Mouse (Mus musculus) embryonic facial prominence, embryonic 14.5 days (tissue): ENCODE measurements around the gene Zfp874b. TPM values are rescaled to one million over a fixed set of nuclear protein-coding genes. Genes with fewer than 3 reads are reported as not detected.
"Not testable (repeated sequence)": the region's sequence is repeated elsewhere in the genome, so short reads cannot be mapped to it uniquely, and the experiment has no call there.

Experiments
- ATAC-seq: fragments of 200-750 bp; cut with Nextera tagmentation; 2 replicates; pipeline ENCODE4 v1.8.0; 2017; ENCODE audit warnings: low read depth, moderate number of reproducible peaks, moderate TSS enrichment
- DNase-seq: peaks from one replicate; pipeline ENCODE4 v3.0.0-alpha.2; 2015; ENCODE audit warnings: low spot score
- H3K27ac ChIP-seq: fragments of 300-500 bp; sonication (generic); replicated peaks from 2 replicates; pipeline ENCODE4 v1.5.1; 2014; ENCODE audit warnings: low read depth, mild to moderate bottlenecking, low read length, moderate library complexity
- H3K27me3 ChIP-seq: fragments of 300-500 bp; sonication (generic); replicated peaks from 2 replicates; pipeline ENCODE4 v1.6.1; 2014; ENCODE audit warnings: low read length; ENCODE audit not compliant: control insufficient read depth, insufficient read depth
- H3K36me3 ChIP-seq: fragments of 300-500 bp; sonication (generic); 2 replicates; pipeline ENCODE4 v1.6.1; 2014; ENCODE audit warnings: low read length, mixed read lengths; ENCODE audit not compliant: control insufficient read depth, insufficient read depth
- H3K4me1 ChIP-seq: fragments of 300-500 bp; sonication (generic); 2 replicates; pipeline ENCODE4 v1.6.1; 2014; ENCODE audit warnings: antibody characterized with exemption, low read length; ENCODE audit not compliant: control insufficient read depth, insufficient read depth
- H3K4me2 ChIP-seq: fragments of 300-500 bp; sonication (generic); 2 replicates; pipeline ENCODE4 v1.6.1; 2014; ENCODE audit warnings: low read depth, mild to moderate bottlenecking, low read length, moderate library complexity, mixed read lengths
- H3K4me3 ChIP-seq: fragments of 300-500 bp; sonication (generic); 2 replicates; pipeline ENCODE4 v1.5.1; 2014; ENCODE audit warnings: low read depth, mild to moderate bottlenecking, low read length
- H3K9ac ChIP-seq: fragments of 300-500 bp; sonication (generic); 2 replicates; pipeline ENCODE4 v1.6.1; 2014; ENCODE audit warnings: low read depth, mild to moderate bottlenecking, low read length, moderate library complexity, mixed read lengths
- H3K9me3 ChIP-seq: fragments of 300-500 bp; sonication (generic); 2 replicates; pipeline ENCODE4 v1.6.1; 2016; ENCODE audit warnings: low read length; ENCODE audit not compliant: control insufficient read depth
- WGBS: fragments of 180-500 bp; shearing (Covaris S2); extraction: QIAGEN DNeasy Blood & Tissue Kit; methylation state at CpG from one replicate; pipeline ENCODE4 v1.1.7; 2014; 5-methylcytosine and 5-hydroxymethylcytosine counted together
- polyA plus RNA-seq: library from polyadenylated mRNA; unstranded; fragments of >200 nt; fragmentation: Nextera tagmentation; extraction: Ambion mirVana; gene quantifications from 2 replicates; pipeline ENCODE4 v1.2.1, GENCODE M21; 2014

Gene Zfp874b
- polyA plus RNA-seq, 1 experiment from 2014 or later = 3.1 TPM

DNA sequence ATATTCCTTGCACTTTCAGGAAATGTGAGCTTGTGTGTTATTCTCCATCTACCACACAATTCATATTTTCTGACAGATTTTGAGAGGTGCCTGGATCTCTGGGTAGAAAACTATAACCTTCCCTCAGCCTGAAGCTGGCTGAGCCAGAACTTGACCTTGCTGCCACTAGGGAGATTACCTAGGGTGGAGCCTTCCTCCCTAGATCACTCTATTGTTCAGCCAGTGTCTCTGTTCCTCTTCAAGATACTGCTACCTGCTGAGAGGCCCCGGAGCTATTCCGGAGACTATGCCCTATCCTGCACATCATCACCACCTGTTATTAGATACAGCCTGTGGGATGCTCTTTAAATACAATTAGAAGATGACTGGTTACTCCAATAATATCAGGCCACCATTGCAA is 61.5 kb downstream of the Zfp874b start:
- ATAC-seq, H3K27me3 ChIP-seq, H3K4me1 ChIP-seq, H3K27ac ChIP-seq, H3K9me3 ChIP-seq, H3K36me3 ChIP-seq, H3K4me3 ChIP-seq, H3K9ac ChIP-seq, DNase-seq, H3K4me2 ChIP-seq: not testable (repeated sequence)
- 82% methylated on average over 2 of the region's 2 CpGs for WGBS

Other genes starting within 250 kb of the Zfp874b start
- gene Zfp458, start 205.8 kb downstream of the Zfp874b start, polyA plus RNA-seq = 1.8 and 2.0 TPM in 2 replicates
- gene Zfp457, start 177.8 kb downstream of the Zfp874b start, polyA plus RNA-seq = 0.68 and 0.83 TPM in 2 replicates
- gene Zfp595, start 151.7 kb downstream of the Zfp874b start, polyA plus RNA-seq = 3.1 and 3.2 TPM in 2 replicates
- not detected in 2 replicates for gene Gm28044, start 123.7 kb downstream of the Zfp874b start, polyA plus RNA-seq
- 0.94 and 1.4 TPM in 2 replicates for gene Zfp953, start 123.7 kb downstream of the Zfp874b start, polyA plus RNA-seq
- gene Gm28041, start 108.5 kb downstream of the Zfp874b start, polyA plus RNA-seq = 0.46 TPM in 1 of 2 replicates, not detected in the other
- gene Zfp456, start 108.4 kb downstream of the Zfp874b start, polyA plus RNA-seq = 1.7 and 2.0 TPM in 2 replicates
- 6.8 and 8.1 TPM in 2 replicates for gene Zfp429, start 84.4 kb downstream of the Zfp874b start, polyA plus RNA-seq
- gene Zfp459, start 62.8 kb downstream of the Zfp874b start, polyA plus RNA-seq = 0.56 and 1.0 TPM in 2 replicates
- gene Zfp874a, start 32.6 kb downstream of the Zfp874b start, polyA plus RNA-seq = 10.4 and 10.7 TPM in 2 replicates
- gene Zfp58, start 16.3 kb upstream of the Zfp874b start, polyA plus RNA-seq = 11.2 and 13.8 TPM in 2 replicates
- not detected in 2 replicates for gene Gm26965, start 41.9 kb upstream of the Zfp874b start, polyA plus RNA-seq
- gene Zfp87, start 41.9 kb upstream of the Zfp874b start, polyA plus RNA-seq = 24.2 and 29.7 TPM in 2 replicates
- 14.8 and 14.9 TPM in 2 replicates for gene Zfp748, start 69.6 kb upstream of the Zfp874b start, polyA plus RNA-seq
- 4.8 and 5.1 TPM in 2 replicates for gene Zfp729b, start 125.4 kb upstream of the Zfp874b start, polyA plus RNA-seq
- 0.51 TPM in 1 of 2 replicates, not detected in the other for gene Gm49345, start 153.5 kb upstream of the Zfp874b start, polyA plus RNA-seq
- gene Zfp729a, start 153.5 kb upstream of the Zfp874b start, polyA plus RNA-seq = 3.9 and 4.3 TPM in 2 replicates
- gene Zfp738, start 202.8 kb upstream of the Zfp874b start, polyA plus RNA-seq = 8.8 and 10.5 TPM in 2 replicates
- gene Zfp65, start 244.9 kb upstream of the Zfp874b start, polyA plus RNA-seq = 3.5 TPM in 2 replicates